ENCODE assay signal across 15 mouse cellular contexts in genomic region chr8:123993997-123994396, GRCm38 (mm10). TPM values are rescaled to one million over a fixed set of nuclear protein-coding genes. Genes with fewer than 3 reads are reported as not detected.
DNase-seq lines count a peak whose midpoint lies in the region; ATAC-seq and TF ChIP-seq lines count a peak whose summit lies in the region.
"Had no signal": no experiment of that assay in that cellular context is flagged by ENCODE, and none has a peak within 500 bp of the region (broad histone marks: within the 10 kb centered on the region; RNA-seq: fewer than 3 reads in every experiment).

No protein-coding gene starts in this region.

- no peaks in the 10 kb centered on the region for H3K9me3 ChIP-seq in lung, postnatal 0 days (ENCODE audit: low read length)
- H3K9me3 ChIP-seq in embryonic facial prominence, embryonic 12.5 days = no peaks in the 10 kb centered on the region
- no peaks in the 10 kb centered on the region for H3K9me3 ChIP-seq in intestine, embryonic 16.5 days (ENCODE audit: control insufficient read depth, low read length)
- no peaks in the 10 kb centered on the region for H3K9me3 ChIP-seq in stomach, postnatal 0 days (ENCODE audit: control insufficient read depth, low read length)
- H3K9me3 ChIP-seq: forebrain, embryonic 12.5 days; midbrain, embryonic 15.5 days had no signal

- no peaks in the 10 kb centered on the region for H3K4me1 ChIP-seq in lung, postnatal 0 days (ENCODE audit: insufficient read depth, low read depth, low read length)
- no peaks in the 10 kb centered on the region; the same call in 1 of the 2 replicates for H3K4me1 ChIP-seq in lung, adult 2 months (ENCODE audit: control insufficient read depth, insufficient read depth, low read length)
- no peaks in the 10 kb centered on the region for H3K4me1 ChIP-seq in embryonic facial prominence, embryonic 12.5 days
- H3K4me1 ChIP-seq in intestine, embryonic 16.5 days (ENCODE audit: control insufficient read depth, insufficient read depth, low read length) = peaks cover 14% of the 10 kb centered on the region
- H3K4me1 ChIP-seq in stomach, postnatal 0 days (replicated peaks; ENCODE audit: control insufficient read depth, insufficient read depth) = peaks cover 4% of the 10 kb centered on the region; the same call in 1 of the 2 replicates
- H3K4me1 ChIP-seq: forebrain, embryonic 12.5 days; midbrain, embryonic 15.5 days had no signal

- TF ChIP-seq CTCF in lung, postnatal 0 days (IDR thresholded peaks at IDR 0.05) = no peak
- TF ChIP-seq CTCF in lung, adult 2 months (IDR thresholded peaks at IDR 0.05; ENCODE audit: insufficient read depth, low read length) = no peak
- TF ChIP-seq CTCF in stomach, postnatal 0 days (IDR thresholded peaks at IDR 0.05; ENCODE audit: low read depth) = no peak

- H3K36me3 ChIP-seq in lung, postnatal 0 days (ENCODE audit: insufficient read depth, low read length) = 0 out of 2 replicates have a peak, but pooled peaks cover 4% of the 10 kb centered on the region
- H3K36me3 ChIP-seq in embryonic facial prominence, embryonic 12.5 days = peaks cover 29% of the 10 kb centered on the region
- no peaks in the 10 kb centered on the region for H3K36me3 ChIP-seq in intestine, embryonic 16.5 days (ENCODE audit: control insufficient read depth, insufficient read depth, low read length)
- H3K36me3 ChIP-seq in stomach, postnatal 0 days (ENCODE audit: control insufficient read depth, insufficient read depth, low read length) = peaks cover 5% of the 10 kb centered on the region

- no peak overlapping the region for H3K9ac ChIP-seq in lung, postnatal 0 days (replicated peaks; ENCODE audit: low read depth)
- H3K9ac ChIP-seq in embryonic facial prominence, embryonic 12.5 days = no peak overlapping the region
- no peak overlapping the region for H3K9ac ChIP-seq in intestine, embryonic 16.5 days (ENCODE audit: low read depth, low read length)
- no peak overlapping the region for H3K9ac ChIP-seq in stomach, postnatal 0 days (ENCODE audit: low read length)
- H3K9ac ChIP-seq: forebrain, embryonic 12.5 days; midbrain, embryonic 15.5 days had no signal

- ATAC-seq in lung, postnatal 0 days = peak; percentile 57
- ATAC-seq in embryonic facial prominence, embryonic 12.5 days (ENCODE audit: insufficient number of reproducible peaks, insufficient read depth, low FRiP score, low TSS enrichment) = no peak
- ATAC-seq in intestine, embryonic 16.5 days = peak; percentile 85
- ATAC-seq in stomach, postnatal 0 days (ENCODE audit: low FRiP score, low TSS enrichment) = peak; percentile 86
- ATAC-seq: midbrain, embryonic 15.5 days had no signal

- no peak for TF ChIP-seq POLR2A in lung, adult 2 months (IDR thresholded peaks at IDR 0.05; ENCODE audit: borderline replicate concordance, extremely low read depth, low read depth, low read length)

- H3K4me3 ChIP-seq in lung, postnatal 0 days (ENCODE audit: low read depth, low read length) = no peak overlapping the region
- H3K4me3 ChIP-seq in lung, adult 2 months (replicated peaks; ENCODE audit: extremely low read depth, low read depth, low read length) = no peak overlapping the region
- no peak overlapping the region for H3K4me3 ChIP-seq in embryonic facial prominence, embryonic 12.5 days
- H3K4me3 ChIP-seq in intestine, embryonic 16.5 days (ENCODE audit: low read length) = no peak overlapping the region
- H3K4me3 ChIP-seq in stomach, postnatal 0 days (ENCODE audit: low read depth, low read length) = no peak overlapping the region
- H3K4me3 ChIP-seq: forebrain, embryonic 12.5 days; midbrain, embryonic 15.5 days had no signal

- no peak overlapping the region for H3K27ac ChIP-seq in lung, postnatal 0 days (ENCODE audit: low read length)
- 0 out of 2 replicates have a peak overlapping the region, but pooled peaks have one; percentile 11 for H3K27ac ChIP-seq in embryonic facial prominence, embryonic 12.5 days
- H3K27ac ChIP-seq in intestine, embryonic 16.5 days (ENCODE audit: low read length) = peak overlapping the region; percentile 74
- peak overlapping the region; percentile 79 for H3K27ac ChIP-seq in stomach, postnatal 0 days (replicated peaks)
- H3K27ac ChIP-seq: forebrain, embryonic 12.5 days; kidney, postnatal 0 days; midbrain, embryonic 15.5 days had no signal

- H3K27me3 ChIP-seq in lung, postnatal 0 days (replicated peaks; ENCODE audit: insufficient read depth, low read length) = no peaks in the 10 kb centered on the region
- H3K27me3 ChIP-seq in embryonic facial prominence, embryonic 12.5 days = no peaks in the 10 kb centered on the region
- H3K27me3 ChIP-seq in intestine, embryonic 16.5 days (replicated peaks; ENCODE audit: control insufficient read depth, insufficient read depth, low read length) = no peaks in the 10 kb centered on the region
- H3K27me3 ChIP-seq in stomach, postnatal 0 days (ENCODE audit: control insufficient read depth, insufficient read depth, low read length) = no peaks in the 10 kb centered on the region
- H3K27me3 ChIP-seq: forebrain, embryonic 12.5 days; midbrain, embryonic 15.5 days had no signal

- no peak overlapping the region for H3K4me2 ChIP-seq in lung, postnatal 0 days (replicated peaks; ENCODE audit: low read depth, low read length)
- H3K4me2 ChIP-seq in embryonic facial prominence, embryonic 12.5 days (replicated peaks) = no peak overlapping the region
- H3K4me2 ChIP-seq in intestine, embryonic 16.5 days (ENCODE audit: low read depth, low read length) = no peak overlapping the region
- no peak overlapping the region for H3K4me2 ChIP-seq in stomach, postnatal 0 days (replicated peaks; ENCODE audit: low read depth)
- H3K4me2 ChIP-seq: forebrain, embryonic 12.5 days; heart, embryonic 11.5 days; midbrain, embryonic 15.5 days had no signal

- DNase-seq in lung, postnatal 0 days (ENCODE audit: low spot score) = peak; percentile 59
- DNase-seq in lung, adult 2 months = no peak
- DNase-seq in stomach, postnatal 0 days (ENCODE audit: low spot score) = peak; percentile 52
- DNase-seq in gastrocnemius, postnatal 4 days (ENCODE audit: low spot score in 2 of 2) = no peak
- no peak for DNase-seq in cerebellum, postnatal 36 days
- DNase-seq: adrenal gland, postnatal 36 days; cerebellum, adult 9-11 months; heart, postnatal 36 days; liver had no signal

- TF ChIP-seq EP300 in lung, postnatal 0 days (IDR thresholded peaks at IDR 0.05) = no peak
- peak; percentile 95 for TF ChIP-seq EP300 in stomach, postnatal 0 days (optimal IDR thresholded peaks at IDR 0.05)

- WGBS in lung, postnatal 0 days = 59% methylated on average over 3 of the region's 3 CpGs
- WGBS in lung, adult 2 months = 68% methylated on average over 3 of the region's 3 CpGs
- 84% methylated on average over 3 of the region's 3 CpGs for WGBS in embryonic facial prominence, embryonic 12.5 days
- 64% methylated on average over 3 of the region's 3 CpGs for WGBS in intestine, embryonic 16.5 days
- WGBS in stomach, postnatal 0 days = 58% methylated on average over 3 of the region's 3 CpGs

RNA-seq across cellular contexts. Expression of gene Abcb10, which starts 11.1 kb away (rescaled TPM):
- 10.4 and 11.0 TPM in 2 replicates for polyA plus RNA-seq in lung, postnatal 0 days (2015; fragmentation: Nextera tagmentation; extraction: Ambion mirVana)
- 10.9 and 12.6 TPM in 2 replicates for polyA plus RNA-seq in lung, adult 2 months (2012; rRNA removed)
- 21.7 and 22.0 TPM in 2 replicates for polyA plus RNA-seq in embryonic facial prominence, embryonic 12.5 days (2016; fragmentation: Nextera tagmentation; extraction: Ambion mirVana)
- 18.7 and 19.7 TPM in 2 replicates for polyA plus RNA-seq in intestine, embryonic 16.5 days (2015; fragmentation: Nextera tagmentation; extraction: Ambion mirVana)
- polyA plus RNA-seq in stomach, postnatal 0 days (2015; fragmentation: Nextera tagmentation; extraction: Ambion mirVana) = 14.7 and 15.2 TPM in 2 replicates
- total RNA-seq in gastrocnemius, postnatal 4 days (2021) = 10 to 100 TPM; 14.0 to 15.5 TPM

RNA-seq across cellular contexts. Expression of gene Taf5l, which starts 27.2 kb away (rescaled TPM):
- 17.8 and 18.6 TPM in 2 replicates for polyA plus RNA-seq in lung, postnatal 0 days (2015; fragmentation: Nextera tagmentation; extraction: Ambion mirVana)
- polyA plus RNA-seq in lung, adult 2 months (2012; rRNA removed) = 22.7 and 26.0 TPM in 2 replicates
- polyA plus RNA-seq in embryonic facial prominence, embryonic 12.5 days (2016; fragmentation: Nextera tagmentation; extraction: Ambion mirVana) = 46.3 and 47.5 TPM in 2 replicates
- polyA plus RNA-seq in intestine, embryonic 16.5 days (2015; fragmentation: Nextera tagmentation; extraction: Ambion mirVana) = 27.8 and 32.7 TPM in 2 replicates
- polyA plus RNA-seq in stomach, postnatal 0 days (2015; fragmentation: Nextera tagmentation; extraction: Ambion mirVana) = 18.0 and 21.0 TPM in 2 replicates
- total RNA-seq in gastrocnemius, postnatal 4 days (2021) = 10 to 100 TPM; 17.5 to 21.9 TPM

RNA-seq across cellular contexts. Expression of gene Urb2, which starts 27.3 kb away (rescaled TPM):
- 0.88 and 1.1 TPM in 2 replicates for polyA plus RNA-seq in lung, postnatal 0 days (2015; fragmentation: Nextera tagmentation; extraction: Ambion mirVana)
- polyA plus RNA-seq in lung, adult 2 months (2012; rRNA removed) = 3.1 and 4.3 TPM in 2 replicates
- polyA plus RNA-seq in embryonic facial prominence, embryonic 12.5 days (2016; fragmentation: Nextera tagmentation; extraction: Ambion mirVana) = 5.2 and 6.1 TPM in 2 replicates
- polyA plus RNA-seq in intestine, embryonic 16.5 days (2015; fragmentation: Nextera tagmentation; extraction: Ambion mirVana) = 3.9 TPM in 2 replicates
- 1.2 and 1.6 TPM in 2 replicates for polyA plus RNA-seq in stomach, postnatal 0 days (2015; fragmentation: Nextera tagmentation; extraction: Ambion mirVana)
- total RNA-seq in gastrocnemius, postnatal 4 days (2021) = 10 to 100 TPM in 1 of 2 experiments, 1 to 10 TPM in 1; 9.8 to 10.5 TPM

RNA-seq across cellular contexts. Expression of gene Nup133, which starts 44.9 kb away (rescaled TPM):
- 10.8 and 12.3 TPM in 2 replicates for polyA plus RNA-seq in lung, postnatal 0 days (2015; fragmentation: Nextera tagmentation; extraction: Ambion mirVana)
- polyA plus RNA-seq in lung, adult 2 months (2012; rRNA removed) = 7.3 and 10.8 TPM in 2 replicates
- 45.3 and 52.0 TPM in 2 replicates for polyA plus RNA-seq in embryonic facial prominence, embryonic 12.5 days (2016; fragmentation: Nextera tagmentation; extraction: Ambion mirVana)
- 24.4 and 26.4 TPM in 2 replicates for polyA plus RNA-seq in intestine, embryonic 16.5 days (2015; fragmentation: Nextera tagmentation; extraction: Ambion mirVana)
- polyA plus RNA-seq in stomach, postnatal 0 days (2015; fragmentation: Nextera tagmentation; extraction: Ambion mirVana) = 8.2 and 8.5 TPM in 2 replicates
- total RNA-seq in gastrocnemius, postnatal 4 days (2021) = 10 to 100 TPM; 17.1 to 19.7 TPM

Comparison
In these comparisons a context has a peak if more than half of its experiments do, and no peak if none do; other contexts are left out.
1. DNase-seq: peak in lung, postnatal 0 days (single experiment) and stomach, postnatal 0 days (single experiment); none in lung, adult 2 months (single experiment), gastrocnemius, postnatal 4 days (0 of 2) and cerebellum, postnatal 36 days (0 of 2).